Mouse (Mus musculus) liver, embryonic 16.5 days (tissue): Measurements from ENCODE around the gene Ninl. TPM values are rescaled to one million over a fixed set of nuclear protein-coding genes. Genes with fewer than 3 reads are reported as not detected.

Experiments used
- ATAC-seq: fragments of 200-750 bp; cut with Nextera tagmentation; 2 replicates; pipeline ENCODE4 v1.8.0; 2017; ENCODE audit warnings: low read depth, mild to moderate bottlenecking, moderate number of reproducible peaks, moderate library complexity
- H3K27ac ChIP-seq: fragments of 300-500 bp; sonication (generic); 2 replicates; pipeline ENCODE4 v1.5.1; 2014; ENCODE audit warnings: mild to moderate bottlenecking, low read length
- H3K27me3 ChIP-seq: fragments of 300-500 bp; sonication (generic); 2 replicates; pipeline ENCODE4 v1.6.1; 2014; ENCODE audit warnings: low read depth, low read length, mixed read lengths; ENCODE audit not compliant: control insufficient read depth, insufficient read depth
- H3K36me3 ChIP-seq: fragments of 300-500 bp; sonication (generic); 2 replicates; pipeline ENCODE4 v1.6.1; 2014; ENCODE audit warnings: mild to moderate bottlenecking; ENCODE audit not compliant: control insufficient read depth, insufficient read depth
- H3K4me1 ChIP-seq: fragments of 300-500 bp; sonication (generic); 2 replicates; pipeline ENCODE4 v1.6.1; 2014; ENCODE audit warnings: low read depth, low read length, mixed read lengths; ENCODE audit not compliant: control insufficient read depth
- H3K4me2 ChIP-seq: fragments of 300-500 bp; sonication (generic); 2 replicates; pipeline ENCODE4 v1.6.1; 2014; ENCODE audit warnings: low read depth, low read length, mixed read lengths
- H3K4me3 ChIP-seq: fragments of 300-500 bp; sonication (generic); 2 replicates; pipeline ENCODE4 v1.5.1; 2014; ENCODE audit warnings: low read depth, mild to moderate bottlenecking, low read length
- H3K9ac ChIP-seq: fragments of 300-500 bp; sonication (generic); 2 replicates; pipeline ENCODE4 v1.6.1; 2014; ENCODE audit warnings: low read depth, low read length
- H3K9me3 ChIP-seq: fragments of 300-500 bp; sonication (generic); replicated peaks from 2 replicates; pipeline ENCODE4 v1.6.1; 2016; ENCODE audit warnings: low read length; ENCODE audit not compliant: control insufficient read depth
- WGBS: fragments of 180-500 bp; shearing (Covaris S2); extraction: QIAGEN DNeasy Blood & Tissue Kit; methylation state at CpG from one replicate; pipeline ENCODE4 v1.1.7; 2014; ENCODE audit not compliant: insufficient replicate concordance; 5-methylcytosine and 5-hydroxymethylcytosine counted together
- polyA plus RNA-seq: library from polyadenylated mRNA; unstranded; fragments of >200 nt; fragmentation: Nextera tagmentation; extraction: Ambion mirVana; gene quantifications from 2 replicates; pipeline ENCODE4 v1.2.1, GENCODE M21; 2015

The Ninl gene
- polyA plus RNA-seq, 1 experiment from 2014 or later, result 13.1 TPM

- no peak overlapping the region for H3K27ac ChIP-seq
- H3K4me2 ChIP-seq, result no peak overlapping the region
- no peak overlapping the region for H3K4me3 ChIP-seq
- no peaks in the 10 kb centered on the region for H3K36me3 ChIP-seq
- H3K9me3 ChIP-seq, result no peaks in the 10 kb centered on the region
- no peak for ATAC-seq
- H3K4me1 ChIP-seq, result peaks cover 20% of the 10 kb centered on the region
- H3K9ac ChIP-seq, result no peak overlapping the region
- H3K27me3 ChIP-seq, result no peaks in the 10 kb centered on the region
Observed at GRCm38 (mm10) chr2:150982051-150982450, 57.1 kb downstream of the Ninl start.

GRCm38 (mm10) chr2:150981524-150981923 lies 57.7 kb downstream of the Ninl start:
- no peak overlapping the region for H3K27ac ChIP-seq
- H3K4me3 ChIP-seq, result no peak overlapping the region
- H3K9ac ChIP-seq, result no peak overlapping the region
- WGBS, result 18% methylated on average over 7 of the region's 7 CpGs
- ATAC-seq, result peak; percentile 62
- H3K36me3 ChIP-seq, result no peaks in the 10 kb centered on the region
- no peaks in the 10 kb centered on the region for H3K27me3 ChIP-seq
- H3K4me1 ChIP-seq, result peaks cover 25% of the 10 kb centered on the region
- H3K9me3 ChIP-seq, result no peaks in the 10 kb centered on the region
- H3K4me2 ChIP-seq, result no peak overlapping the region

GRCm38 (mm10) chr2:150979861-150980620 lies 59.1 kb downstream of the Ninl start:
- WGBS, result 81% methylated on average over 14 of the region's 14 CpGs
- H3K4me2 ChIP-seq, result no peak overlapping the region
- no peaks in the 10 kb centered on the region for H3K9me3 ChIP-seq
- no peak overlapping the region for H3K4me3 ChIP-seq
- H3K27me3 ChIP-seq, result no peaks in the 10 kb centered on the region
- H3K27ac ChIP-seq, result no peak overlapping the region
- H3K9ac ChIP-seq, result no peak overlapping the region
- peaks cover 30% of the 10 kb centered on the region for H3K4me1 ChIP-seq
- H3K36me3 ChIP-seq, result no peaks in the 10 kb centered on the region; the same call in 1 of the 2 replicates
- no peak for ATAC-seq

GRCm38 (mm10) chr2:150978791-150979190 lies 60.4 kb downstream of the Ninl start:
- no peak overlapping the region for H3K27ac ChIP-seq
- 47% methylated on average over 3 of the region's 3 CpGs for WGBS
- peaks cover 2% of the 10 kb centered on the region; the same call in 1 of the 2 replicates for H3K36me3 ChIP-seq
- no peak overlapping the region for H3K9ac ChIP-seq
- H3K4me3 ChIP-seq, result no peak overlapping the region
- ATAC-seq, result no peak
- H3K4me1 ChIP-seq, result peaks cover 30% of the 10 kb centered on the region
- H3K27me3 ChIP-seq, result no peaks in the 10 kb centered on the region
- H3K4me2 ChIP-seq, result no peak overlapping the region
- no peaks in the 10 kb centered on the region for H3K9me3 ChIP-seq

- Histone ChIP-seq H3K4me3 (no peak overlapping the region), H3K4me1 (peaks cover 27% of the 10 kb centered on the region), H3K36me3 (peaks cover 7% of the 10 kb centered on the region; the same call in 1 of the 2 replicates), H3K9me3 (no peaks in the 10 kb centered on the region), H3K27ac (no peak overlapping the region), H3K4me2 (no peak overlapping the region), H3K27me3 (no peaks in the 10 kb centered on the region), H3K9ac (no peak overlapping the region)
- ATAC-seq, result no peak
- 65% methylated on average over 6 of the region's 6 CpGs for WGBS
Observed at GRCm38 (mm10) chr2:150977676-150978075, 61.5 kb downstream of the Ninl start.

GRCm38 (mm10) chr2:150976871-150977270 lies 62.3 kb downstream of the Ninl start:
- ATAC-seq, result peak; percentile 86
- peak overlapping the region; percentile 64 for H3K27ac ChIP-seq
- peaks cover 7% of the 10 kb centered on the region; the same call in 1 of the 2 replicates for H3K36me3 ChIP-seq
- peaks cover 27% of the 10 kb centered on the region for H3K4me1 ChIP-seq
- no peaks in the 10 kb centered on the region for H3K9me3 ChIP-seq
- peak overlapping the region; percentile 33 for H3K9ac ChIP-seq
- peak overlapping the region; percentile 50 for H3K4me2 ChIP-seq
- H3K27me3 ChIP-seq, result no peaks in the 10 kb centered on the region
- peak overlapping the region; percentile 31; the same call in 1 of the 2 replicates for H3K4me3 ChIP-seq
- 25% methylated on average over 5 of the region's 5 CpGs for WGBS

- WGBS, result 86% methylated on average over 8 of the region's 8 CpGs
- no peak for ATAC-seq
- no peaks in the 10 kb centered on the region for H3K9me3 ChIP-seq
Observed at GRCm38 (mm10) chr2:150973401-150974115, 65.6 kb downstream of the Ninl start.

GRCm38 (mm10) chr2:150972681-150973080 lies 66.5 kb downstream of the Ninl start:
- H3K36me3 ChIP-seq, result peaks cover 7% of the 10 kb centered on the region
- no peaks in the 10 kb centered on the region for H3K9me3 ChIP-seq
- 88% methylated on average over 3 of the region's 3 CpGs for WGBS

More at GRCm38 (mm10) chr2:150973401-150974115, 65.6 kb downstream of the Ninl start:
- no peak overlapping the region for H3K4me3 ChIP-seq
- no peak overlapping the region for H3K9ac ChIP-seq
- H3K27me3 ChIP-seq, result no peaks in the 10 kb centered on the region
- peaks cover 7% of the 10 kb centered on the region for H3K36me3 ChIP-seq
- no peak overlapping the region for H3K4me2 ChIP-seq
- no peak overlapping the region for H3K27ac ChIP-seq
- H3K4me1 ChIP-seq, result peaks cover 20% of the 10 kb centered on the region

GRCm38 (mm10) chr2:150971856-150972255 lies 67.3 kb downstream of the Ninl start:
- peaks cover 8% of the 10 kb centered on the region for H3K4me1 ChIP-seq
- no peak overlapping the region for H3K27ac ChIP-seq
- peaks cover 7% of the 10 kb centered on the region for H3K36me3 ChIP-seq
- WGBS, result 86% methylated on average over 7 of the region's 7 CpGs
- H3K4me3 ChIP-seq, result no peak overlapping the region
- no peaks in the 10 kb centered on the region for H3K27me3 ChIP-seq
- no peak overlapping the region for H3K9ac ChIP-seq
- no peak overlapping the region for H3K4me2 ChIP-seq
- ATAC-seq, result no peak
- no peaks in the 10 kb centered on the region for H3K9me3 ChIP-seq

More at GRCm38 (mm10) chr2:150972681-150973080, 66.5 kb downstream of the Ninl start:
- Histone ChIP-seq H3K27ac (no peak overlapping the region), H3K9ac (no peak overlapping the region), H3K4me3 (no peak overlapping the region), H3K4me2 (no peak overlapping the region), H3K27me3 (no peaks in the 10 kb centered on the region), H3K4me1 (peaks cover 16% of the 10 kb centered on the region)
- no peak for ATAC-seq
